Mouse (Mus musculus) stomach, embryonic 16.5 days (tissue): ENCODE data around the gene Slc7a15. TPM values are rescaled to one million over a fixed set of nuclear protein-coding genes. Genes with fewer than 3 reads are reported as not detected.
A peak's percentile ranks its signal among the peaks of the same experiment; 100 is the strongest.

Experiments
- ATAC-seq: fragments of 200-750 bp; cut with Nextera tagmentation; 2 replicates; pipeline ENCODE4 v1.8.0; 2017; ENCODE audit warnings: moderate number of reproducible peaks, moderate TSS enrichment; ENCODE audit not compliant: insufficient read depth, low FRiP score
- H3K27ac ChIP-seq: fragments of 300-500 bp; sonication (generic); 2 replicates; pipeline ENCODE4 v1.5.1; 2014; ENCODE audit warnings: low read length
- H3K27me3 ChIP-seq: fragments of 300-500 bp; sonication (generic); 2 replicates; pipeline ENCODE4 v1.6.1; 2014; ENCODE audit warnings: low read length, control low read depth, mixed read lengths; ENCODE audit not compliant: control insufficient read depth, insufficient read depth
- H3K36me3 ChIP-seq: fragments of 300-500 bp; sonication (generic); 2 replicates; pipeline ENCODE4 v1.6.1; 2014; ENCODE audit warnings: low read length; ENCODE audit not compliant: control insufficient read depth, insufficient read depth
- H3K4me1 ChIP-seq: fragments of 300-500 bp; sonication (generic); 2 replicates; pipeline ENCODE4 v1.6.1; 2014; ENCODE audit warnings: low read length, control low read depth, mixed read lengths; ENCODE audit not compliant: control insufficient read depth, insufficient read depth
- H3K4me2 ChIP-seq: fragments of 300-500 bp; sonication (generic); 2 replicates; pipeline ENCODE4 v1.6.1; 2014; ENCODE audit warnings: low read depth, low read length, mixed read lengths
- H3K4me3 ChIP-seq: fragments of 300-500 bp; sonication (generic); replicated peaks from 2 replicates; pipeline ENCODE4 v1.5.1; 2014; ENCODE audit warnings: mild to moderate bottlenecking, low read length
- H3K9ac ChIP-seq: fragments of 300-500 bp; sonication (generic); 2 replicates; pipeline ENCODE4 v1.6.1; 2014; ENCODE audit warnings: low read length
- H3K9me3 ChIP-seq: fragments of 300-500 bp; sonication (generic); replicated peaks from 2 replicates; pipeline ENCODE4 v1.6.1; 2016; ENCODE audit warnings: low read length, control low read depth; ENCODE audit not compliant: control insufficient read depth
- WGBS: fragments of 180-500 bp; shearing (Covaris S2); extraction: QIAGEN DNeasy Blood & Tissue Kit; methylation state at CpG from one replicate; pipeline ENCODE4 v1.1.7; 2014; 5-methylcytosine and 5-hydroxymethylcytosine counted together
- polyA plus RNA-seq: library from polyadenylated mRNA; unstranded; fragments of >200 nt; fragmentation: Nextera tagmentation; extraction: Ambion mirVana; gene quantifications from 2 replicates; pipeline ENCODE4 v1.2.1, GENCODE M21; 2015

Gene Slc7a15
- polyA plus RNA-seq, 1 experiment from 2014 or later, result not detected

DNA sequence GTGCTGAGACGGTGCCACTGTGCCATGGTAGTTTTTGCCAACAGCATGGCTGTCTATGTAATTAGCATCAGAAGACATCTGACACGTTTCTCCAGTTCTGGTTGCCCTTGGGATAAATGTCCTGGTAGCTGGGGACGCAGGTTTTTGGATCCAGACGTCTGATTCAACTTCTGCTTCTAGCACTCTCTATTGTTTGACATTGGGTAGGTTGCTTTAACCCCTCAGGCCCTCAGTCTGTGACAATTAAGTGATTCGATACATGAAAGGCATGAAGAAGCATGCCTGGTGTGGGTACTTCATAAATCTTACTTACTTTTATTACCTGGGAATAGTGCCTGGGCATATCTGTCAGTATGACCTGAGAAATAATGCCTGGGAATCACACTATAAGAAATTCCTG is 74.8 kb downstream of the Slc7a15 start:
- Histone ChIP-seq H3K27me3 (no peaks in the 10 kb centered on the region), H3K36me3 (no peaks in the 10 kb centered on the region), H3K9me3 (no peaks in the 10 kb centered on the region), H3K27ac (no peak overlapping the region), H3K4me2 (no peak overlapping the region), H3K4me1 (peaks cover 5% of the 10 kb centered on the region; the same call in 1 of the 2 replicates), H3K4me3 (no peak overlapping the region), H3K9ac (no peak overlapping the region)
- 62% methylated on average over 5 of the region's 5 CpGs for WGBS
- no peak for ATAC-seq

DNA sequence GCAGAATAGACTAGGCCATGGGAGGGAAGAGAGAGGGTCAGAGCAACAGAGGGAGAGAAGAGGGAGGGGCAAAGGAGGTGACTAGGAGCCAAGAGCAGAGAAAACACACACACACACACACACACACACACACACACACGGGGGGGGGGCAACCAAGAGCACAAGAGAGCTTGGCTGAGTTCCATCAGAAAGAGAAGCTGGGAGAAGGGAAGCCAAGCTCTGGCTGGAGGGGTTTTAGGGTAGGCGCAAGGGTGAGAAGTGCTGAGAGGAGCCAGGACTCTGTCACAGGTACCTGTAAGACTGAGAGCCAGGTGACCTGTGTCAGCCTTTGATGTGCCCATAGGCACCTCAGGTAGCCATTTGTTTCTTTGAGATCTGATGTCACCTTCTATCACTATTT is 76.2 kb downstream of the Slc7a15 start:
- WGBS, result 55% methylated on average over 2 of the region's 2 CpGs
- ATAC-seq, result no peak
- Histone ChIP-seq H3K9me3 (no peaks in the 10 kb centered on the region), H3K4me2 (no peak overlapping the region), H3K9ac (no peak overlapping the region), H3K4me3 (no peak overlapping the region), H3K27ac (no peak overlapping the region), H3K4me1 (peaks cover 5% of the 10 kb centered on the region; the same call in 1 of the 2 replicates), H3K27me3 (no peaks in the 10 kb centered on the region), H3K36me3 (no peaks in the 10 kb centered on the region)

DNA sequence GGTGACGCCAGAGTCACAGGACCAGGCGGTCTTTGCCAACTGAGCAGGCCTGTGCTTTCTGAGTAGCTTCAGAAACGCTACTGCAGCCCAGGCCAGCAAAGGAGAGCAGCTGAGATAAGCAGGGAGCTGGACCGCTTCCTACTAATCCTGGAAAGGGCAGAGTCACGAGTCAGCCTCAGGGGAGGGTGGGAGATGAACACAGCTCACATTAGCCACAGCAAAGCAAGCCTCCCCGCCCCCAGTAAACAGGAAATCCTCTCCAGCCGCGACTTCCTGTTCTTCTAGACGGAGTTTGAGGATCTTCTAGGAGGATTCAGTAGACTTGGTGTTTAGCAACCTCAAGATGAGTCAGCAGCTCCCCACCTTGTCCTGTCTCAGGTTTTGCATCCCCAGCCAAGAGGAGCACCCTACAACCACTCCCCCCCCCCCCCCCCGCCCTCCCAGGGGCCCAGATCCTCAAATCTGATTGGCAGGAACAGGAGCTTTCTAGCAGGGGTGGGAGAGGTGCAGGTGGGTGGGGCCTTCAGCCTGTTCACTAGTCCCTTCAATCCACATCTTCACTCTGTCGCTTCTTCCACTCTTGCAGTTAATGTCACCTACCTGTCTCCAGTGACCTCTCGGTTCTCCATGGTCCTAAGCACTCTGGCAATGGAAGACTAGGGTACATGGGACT is 77.4 kb downstream of the Slc7a15 start:
- Histone ChIP-seq H3K4me3 (no peak overlapping the region), H3K4me2 (no peak overlapping the region), H3K36me3 (no peaks in the 10 kb centered on the region), H3K9ac (0 out of 2 replicates have a peak overlapping the region, but pooled peaks have one; percentile 3), H3K9me3 (no peaks in the 10 kb centered on the region), H3K27me3 (no peaks in the 10 kb centered on the region), H3K27ac (peak overlapping the region; percentile 61; the same call in 1 of the 2 replicates), H3K4me1 (peaks cover 5% of the 10 kb centered on the region; the same call in 1 of the 2 replicates)
- 38% methylated on average over 11 of the region's 12 CpGs for WGBS
- ATAC-seq, result peak; percentile 67

DNA sequence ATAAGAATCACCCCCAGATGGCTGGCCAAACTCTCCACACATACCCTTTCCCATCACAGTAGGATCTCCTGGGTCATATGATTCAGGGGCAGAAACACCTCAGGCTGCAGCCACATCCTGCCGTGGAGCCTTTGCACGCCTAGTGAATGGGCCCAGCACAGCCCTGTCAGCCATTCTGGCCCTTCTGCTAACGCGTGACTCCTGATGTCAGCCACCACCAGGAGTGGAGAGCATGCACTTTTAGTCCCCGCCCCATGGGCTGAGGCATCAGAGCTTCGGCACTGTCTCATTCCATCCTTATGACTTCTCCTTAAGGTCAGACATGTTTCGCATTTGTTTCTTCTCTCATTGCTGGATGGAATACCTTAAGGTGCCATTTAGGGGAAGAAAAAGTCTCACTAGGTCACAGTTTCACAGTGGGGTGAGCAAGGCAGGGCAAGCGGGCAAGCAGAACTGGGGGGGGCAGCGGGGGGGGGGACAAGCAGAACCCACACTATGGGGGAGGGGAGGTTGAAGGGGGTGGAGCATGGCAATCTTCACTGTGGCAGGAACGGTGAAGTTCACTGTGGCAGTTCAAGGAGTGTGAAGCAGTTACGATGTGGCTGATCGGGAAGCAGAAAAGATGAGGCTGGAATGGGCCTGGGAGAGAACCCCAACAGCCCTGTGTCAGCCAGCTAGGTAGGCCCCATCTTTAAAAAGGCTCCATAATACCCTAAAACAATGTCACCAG is 79.3 kb downstream of the Slc7a15 start:
- Histone ChIP-seq H3K36me3 (no peaks in the 10 kb centered on the region), H3K9me3 (no peaks in the 10 kb centered on the region), H3K4me1 (peaks cover 5% of the 10 kb centered on the region; the same call in 1 of the 2 replicates), H3K4me2 (no peak overlapping the region), H3K9ac (no peak overlapping the region), H3K27ac (no peak overlapping the region), H3K27me3 (no peaks in the 10 kb centered on the region), H3K4me3 (no peak overlapping the region)
- WGBS, result 68% methylated on average over 12 of the region's 12 CpGs
- no peak for ATAC-seq

DNA sequence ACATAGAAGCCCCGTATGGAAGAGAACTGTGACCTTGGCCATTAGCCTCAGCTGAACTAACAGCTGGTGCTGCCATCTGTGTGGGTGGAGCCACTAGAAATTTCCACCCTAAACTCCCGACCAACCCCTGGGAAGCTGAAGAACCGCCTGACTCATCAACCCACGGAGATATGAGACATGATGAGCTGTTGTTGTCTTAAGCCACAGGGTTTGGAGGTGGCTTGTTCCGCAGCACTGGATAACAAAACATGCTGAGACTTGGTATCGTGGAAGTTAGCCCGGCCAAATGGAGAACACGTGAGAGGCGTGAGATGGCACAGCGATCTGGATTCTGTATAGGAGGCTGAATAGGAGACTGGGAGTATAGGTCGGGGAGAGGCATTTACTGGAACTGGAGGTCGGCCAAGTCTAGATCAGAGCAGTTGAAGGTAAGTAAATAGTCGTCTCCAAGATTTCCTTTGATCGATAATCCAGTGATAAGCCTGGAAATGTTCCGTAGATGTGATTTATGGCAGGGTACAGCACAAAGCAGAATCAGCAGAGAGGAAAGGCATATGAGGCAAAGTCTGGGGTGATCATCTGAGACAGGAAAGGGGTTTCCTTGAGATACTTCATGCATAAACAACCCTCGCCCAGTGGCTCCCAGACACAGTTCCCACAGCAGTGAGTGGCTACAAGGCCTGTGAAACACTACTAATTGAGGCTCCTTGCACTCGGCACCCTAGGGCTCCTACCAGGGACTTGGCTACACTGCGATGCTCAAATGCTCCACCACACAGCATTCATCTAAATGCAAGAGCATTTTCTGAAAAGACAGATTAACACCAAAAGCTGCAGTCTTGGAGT is 87.6 kb downstream of the Slc7a15 start:
- ATAC-seq, result peak; percentile 85
- no peak overlapping the region for H3K9ac ChIP-seq
- H3K36me3 ChIP-seq, result no peaks in the 10 kb centered on the region
- 0 out of 2 replicates have a peak overlapping the region, but pooled peaks have one; percentile 9 for H3K4me2 ChIP-seq
- peak overlapping the region; percentile 34; the same call in 1 of the 2 replicates for H3K27ac ChIP-seq
- H3K9me3 ChIP-seq, result no peaks in the 10 kb centered on the region
- 0 out of 2 replicates have a peak, but pooled peaks cover 3% of the 10 kb centered on the region for H3K4me1 ChIP-seq
- 43% methylated on average over 18 of the region's 18 CpGs for WGBS
- no peak overlapping the region for H3K4me3 ChIP-seq
- H3K27me3 ChIP-seq, result no peaks in the 10 kb centered on the region

DNA sequence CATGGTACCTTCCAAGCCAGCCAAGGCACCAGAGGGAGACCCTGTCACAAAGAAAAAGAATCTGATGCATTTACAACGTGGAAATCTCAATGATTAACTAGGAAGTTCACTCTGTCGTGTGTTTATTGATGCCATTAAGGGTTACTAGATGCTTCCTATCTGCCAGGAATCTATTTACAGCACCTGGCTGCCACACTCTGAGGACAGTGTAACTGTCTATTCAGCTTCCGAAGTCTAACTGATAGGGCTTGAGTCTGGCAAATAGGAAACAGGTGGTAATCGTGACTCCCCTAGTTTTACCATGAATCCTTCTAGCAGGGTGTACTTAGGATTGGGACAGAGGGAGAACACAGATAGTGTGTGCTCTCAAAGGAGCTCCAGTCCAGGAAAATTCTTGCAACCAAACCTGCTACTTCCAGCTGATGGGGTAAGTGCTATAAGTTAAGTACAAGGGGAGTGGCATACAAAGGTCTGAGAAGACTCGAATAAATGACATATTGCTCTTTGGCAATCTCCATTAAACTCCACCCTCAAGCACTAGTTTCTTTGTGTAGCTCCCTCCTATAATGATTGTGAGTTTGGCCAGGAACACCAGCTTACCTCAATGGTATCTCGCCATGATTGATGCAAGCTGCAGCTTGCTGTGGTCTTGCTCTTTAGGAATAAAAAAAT is 88.4 kb downstream of the Slc7a15 start:
- no peaks in the 10 kb centered on the region for H3K36me3 ChIP-seq
- no peak overlapping the region for H3K9ac ChIP-seq
- no peak overlapping the region for H3K4me3 ChIP-seq
- H3K4me2 ChIP-seq, result 0 out of 2 replicates have a peak overlapping the region, but pooled peaks have one; percentile 9
- no peaks in the 10 kb centered on the region for H3K9me3 ChIP-seq
- H3K27me3 ChIP-seq, result no peaks in the 10 kb centered on the region
- H3K4me1 ChIP-seq, result 0 out of 2 replicates have a peak, but pooled peaks cover 3% of the 10 kb centered on the region
- 56% methylated on average over 6 of the region's 6 CpGs for WGBS
- peak overlapping the region; percentile 34 for H3K27ac ChIP-seq
- peak; percentile 18; the same call in 1 of the 2 replicates for ATAC-seq

DNA sequence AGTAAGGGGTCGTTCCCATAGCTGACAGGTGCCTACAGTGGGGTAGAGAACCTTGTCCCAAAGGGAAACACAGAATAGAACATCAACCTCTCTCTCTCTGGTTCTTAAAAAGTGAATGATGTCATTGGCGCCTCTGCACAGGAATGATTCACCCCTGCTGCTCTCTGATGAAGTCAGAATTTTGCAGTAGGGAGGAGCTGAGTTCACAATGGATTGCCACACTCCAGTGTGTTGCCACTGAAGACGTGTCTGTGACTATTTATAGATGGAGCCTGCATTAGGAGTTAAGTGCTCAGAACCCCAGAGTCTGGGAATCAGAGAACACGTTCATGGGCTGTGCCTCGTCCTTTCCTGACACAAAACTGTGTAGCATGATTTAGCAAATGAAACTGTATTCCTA is 89.2 kb downstream of the Slc7a15 start:
- WGBS, result 52% methylated on average over 5 of the region's 5 CpGs

DNA sequence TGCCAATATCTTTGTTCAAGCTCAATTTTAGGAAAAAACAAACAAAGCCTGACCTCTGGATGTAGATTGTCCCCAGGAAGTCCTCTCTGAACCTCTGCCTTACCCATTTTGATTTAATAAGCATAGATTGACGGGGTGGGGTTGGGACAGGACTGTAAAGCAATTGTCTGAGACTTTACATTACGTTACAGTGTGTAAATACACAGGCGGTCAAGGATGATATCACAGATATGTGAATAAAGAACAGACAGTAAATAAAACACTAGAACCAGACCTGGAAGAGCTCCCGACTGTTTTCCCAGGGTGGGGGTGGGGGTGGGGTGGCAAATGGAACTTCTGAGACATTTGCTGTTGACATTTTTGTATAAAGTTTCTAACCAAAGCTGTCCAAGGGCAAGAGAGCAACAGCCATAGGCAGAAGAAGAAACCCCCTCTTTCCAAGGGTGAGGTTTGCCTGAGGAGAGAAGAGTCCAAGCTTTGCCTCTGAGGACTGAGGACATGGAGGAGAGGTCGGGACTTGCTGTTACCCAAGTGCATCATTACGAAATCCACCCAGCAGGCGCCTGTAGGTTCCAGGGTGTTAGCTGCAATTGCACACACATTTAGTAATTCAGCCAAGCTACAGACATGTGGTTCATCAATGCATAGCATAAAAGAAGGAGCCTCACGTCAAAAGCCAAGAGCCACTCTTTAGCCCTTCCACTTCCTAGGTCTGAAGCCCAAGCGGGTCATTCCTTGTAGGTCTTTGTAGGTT is 91.7 kb downstream of the Slc7a15 start:
- H3K36me3 ChIP-seq, result no peaks in the 10 kb centered on the region
- H3K9ac ChIP-seq, result no peak overlapping the region
- no peaks in the 10 kb centered on the region for H3K9me3 ChIP-seq
- H3K4me3 ChIP-seq, result no peak overlapping the region
- ATAC-seq, result no peak
- H3K4me1 ChIP-seq, result 0 out of 2 replicates have a peak, but pooled peaks cover 3% of the 10 kb centered on the region
- 61% methylated on average over 9 of the region's 9 CpGs for WGBS
- no peak overlapping the region for H3K27ac ChIP-seq
- no peak overlapping the region for H3K4me2 ChIP-seq
- H3K27me3 ChIP-seq, result no peaks in the 10 kb centered on the region

More for the DNA sequence above, 89.2 kb downstream of the Slc7a15 start:
- Histone ChIP-seq H3K4me1 (0 out of 2 replicates have a peak, but pooled peaks cover 3% of the 10 kb centered on the region), H3K4me2 (no peak overlapping the region), H3K9me3 (no peaks in the 10 kb centered on the region), H3K9ac (no peak overlapping the region), H3K27ac (no peak overlapping the region), H3K4me3 (no peak overlapping the region), H3K27me3 (no peaks in the 10 kb centered on the region), H3K36me3 (no peaks in the 10 kb centered on the region)
- no peak for ATAC-seq
